Mouse (Mus musculus) heart, embryonic 11.5 days (tissue): ENCODE data around the gene Gipr. TPM values are rescaled to one million over a fixed set of nuclear protein-coding genes. Genes with fewer than 3 reads are reported as not detected.

Experiments used
- ATAC-seq: fragments of 200-750 bp; cut with Nextera tagmentation; replicated peaks from 2 replicates; pipeline ENCODE4 v1.8.0; 2017; ENCODE audit warnings: moderate library complexity; ENCODE audit not compliant: insufficient number of reproducible peaks, low FRiP score, low TSS enrichment
- H3K27ac ChIP-seq: fragments of 300-500 bp; sonication (generic); 2 replicates; pipeline ENCODE4 v1.5.1; 2014; ENCODE audit warnings: mild to moderate bottlenecking, low read depth, low read length
- H3K27me3 ChIP-seq: fragments of 300-500 bp; sonication (generic); 2 replicates; pipeline ENCODE4 v1.6.1; 2014; ENCODE audit warnings: mild to moderate bottlenecking, low read length, mixed read lengths; ENCODE audit not compliant: control insufficient read depth, insufficient read depth
- H3K36me3 ChIP-seq: fragments of 300-500 bp; sonication (generic); 2 replicates; pipeline ENCODE4 v1.6.1; 2014; ENCODE audit warnings: mild to moderate bottlenecking, low read length, moderate library complexity, mixed read lengths; ENCODE audit not compliant: control insufficient read depth, insufficient read depth
- H3K4me1 ChIP-seq: fragments of 300-500 bp; sonication (generic); 2 replicates; pipeline ENCODE4 v1.6.1; 2014; ENCODE audit warnings: low read length; ENCODE audit not compliant: control insufficient read depth, insufficient read depth
- H3K4me2 ChIP-seq: fragments of 300-500 bp; sonication (generic); 2 replicates; pipeline ENCODE4 v1.6.1; 2014; ENCODE audit warnings: mild to moderate bottlenecking, moderate library complexity
- H3K4me3 ChIP-seq: fragments of 300-500 bp; sonication (generic); 2 replicates; pipeline ENCODE4 v1.5.1; 2014; ENCODE audit warnings: low read depth, low read length
- H3K9ac ChIP-seq: fragments of 300-500 bp; sonication (generic); 2 replicates; pipeline ENCODE4 v1.6.1; 2014; ENCODE audit warnings: mild to moderate bottlenecking, low read depth, low read length, moderate library complexity
- H3K9me3 ChIP-seq: fragments of 300-500 bp; sonication (generic); replicated peaks from 2 replicates; pipeline ENCODE4 v1.6.1; 2016; ENCODE audit warnings: low read length; ENCODE audit not compliant: control insufficient read depth
- WGBS: fragments of 180-500 bp; shearing (Covaris S2); extraction: QIAGEN DNeasy Blood & Tissue Kit; methylation state at CpG from one replicate; pipeline ENCODE4 v1.1.7; 2014; ENCODE audit not compliant: insufficient replicate concordance; 5-methylcytosine and 5-hydroxymethylcytosine counted together
- polyA plus RNA-seq: library from polyadenylated mRNA; unstranded; fragments of >200 nt; fragmentation: Nextera tagmentation; extraction: Ambion mirVana; gene quantifications from 2 replicates; pipeline ENCODE4 v1.2.1, GENCODE M21; 2014

Gene Gipr
- 9.0 and 10.8 TPM in 2 replicates for polyA plus RNA-seq

- Histone ChIP-seq H3K4me2 (peak within 1 kb of the TSS; percentile 56), H3K27ac (peak within 1 kb of the TSS; percentile 79), H3K9me3 (no peaks in the 10 kb centered on the region), H3K9ac (peak within 1 kb of the TSS; percentile 61; the same call in 1 of the 2 replicates), H3K4me3 (peak within 1 kb of the TSS; percentile 28), H3K36me3 (no peaks in the 10 kb centered on the region), H3K27me3 (peaks cover 6% of the 10 kb centered on the region), H3K4me1 (peaks cover 44% of the 10 kb centered on the region)
- no peak; the same call in 1 of the 2 replicates for ATAC-seq
- 10% methylated on average over 14 of the region's 14 CpGs for WGBS
These were observed at the start of gene Gipr for GRCm38 (mm10) chr7:19165656-19166423. Gipr (minus strand) TSS chr7:19166127.

- Histone ChIP-seq H3K36me3 (no peaks in the 10 kb centered on the region), H3K4me2 (no peak overlapping the region), H3K27ac (no peak overlapping the region), H3K4me3 (no peak overlapping the region), H3K4me1 (no peaks in the 10 kb centered on the region; the same call in 1 of the 2 replicates), H3K9ac (no peak overlapping the region), H3K27me3 (peaks cover 2% of the 10 kb centered on the region), H3K9me3 (0 out of 2 replicates have a peak, but pooled peaks cover 1% of the 10 kb centered on the region)
- 65% methylated on average over 9 of the region's 9 CpGs for WGBS
- no peak for ATAC-seq
These were observed 49.0 kb upstream of the Gipr start for GRCm38 (mm10) chr7:19214940-19215339.

- Histone ChIP-seq H3K4me2 (no peak overlapping the region), H3K36me3 (no peaks in the 10 kb centered on the region), H3K4me1 (no peaks in the 10 kb centered on the region; the same call in 1 of the 2 replicates), H3K9me3 (0 out of 2 replicates have a peak, but pooled peaks cover 3% of the 10 kb centered on the region), H3K27me3 (peaks cover 2% of the 10 kb centered on the region), H3K4me3 (no peak overlapping the region), H3K27ac (no peak overlapping the region), H3K9ac (no peak overlapping the region)
- 67% methylated on average over 7 of the region's 7 CpGs for WGBS
- ATAC-seq: no peak
These were observed 48.4 kb upstream of the Gipr start for GRCm38 (mm10) chr7:19214369-19214768.

- Histone ChIP-seq H3K4me3 (peak overlapping the region; percentile 5; the same call in 1 of the 2 replicates), H3K9me3 (0 out of 2 replicates have a peak, but pooled peaks cover 3% of the 10 kb centered on the region), H3K36me3 (no peaks in the 10 kb centered on the region), H3K27ac (no peak overlapping the region), H3K4me1 (no peaks in the 10 kb centered on the region; the same call in 1 of the 2 replicates), H3K27me3 (peaks cover 2% of the 10 kb centered on the region), H3K9ac (no peak overlapping the region), H3K4me2 (no peak overlapping the region)
- no peak for ATAC-seq
- WGBS: 44% methylated on average over 2 of the region's 2 CpGs
These were observed 47.5 kb upstream of the Gipr start for GRCm38 (mm10) chr7:19213385-19213784.

GRCm38 (mm10) chr7:19211996-19212755 is 46.2 kb upstream of the Gipr start, which contains the start of gene Gpr4:
Gpr4 (plus strand) TSS chr7:19212538.
- Histone ChIP-seq H3K9ac (peak within 1 kb of the TSS; percentile 58; the same call in 1 of the 2 replicates), H3K4me2 (peak within 1 kb of the TSS; percentile 64), H3K27me3 (no peaks in the 10 kb centered on the region; the same call in 1 of the 2 replicates), H3K4me1 (no peaks in the 10 kb centered on the region; the same call in 1 of the 2 replicates), H3K27ac (no peak within 1 kb of the TSS), H3K4me3 (peak within 1 kb of the TSS; percentile 40), H3K9me3 (0 out of 2 replicates have a peak, but pooled peaks cover 3% of the 10 kb centered on the region), H3K36me3 (no peaks in the 10 kb centered on the region)
- WGBS: 2% methylated on average over 29 of the region's 30 CpGs
- 0 out of 2 replicates have a peak, but pooled peaks have one; percentile 49 for ATAC-seq

GRCm38 (mm10) chr7:19211041-19211675 is 45.2 kb upstream of the Gipr start:
- Histone ChIP-seq H3K4me1 (no peaks in the 10 kb centered on the region; the same call in 1 of the 2 replicates), H3K4me2 (no peak overlapping the region), H3K36me3 (no peaks in the 10 kb centered on the region), H3K9ac (no peak overlapping the region), H3K4me3 (no peak overlapping the region), H3K9me3 (0 out of 2 replicates have a peak, but pooled peaks cover 3% of the 10 kb centered on the region), H3K27ac (no peak overlapping the region), H3K27me3 (no peaks in the 10 kb centered on the region; the same call in 1 of the 2 replicates)
- no peak for ATAC-seq
- WGBS: 55% methylated on average over 5 of the region's 5 CpGs

GRCm38 (mm10) chr7:19210010-19210409 is 44.1 kb upstream of the Gipr start:
- no peak overlapping the region for H3K27ac ChIP-seq
- no peaks in the 10 kb centered on the region; the same call in 1 of the 2 replicates for H3K4me1 ChIP-seq
- no peaks in the 10 kb centered on the region; the same call in 1 of the 2 replicates for H3K27me3 ChIP-seq
- no peak overlapping the region for H3K4me2 ChIP-seq
- 0 out of 2 replicates have a peak, but pooled peaks cover 4% of the 10 kb centered on the region for H3K36me3 ChIP-seq
- H3K9ac ChIP-seq: no peak overlapping the region
- H3K9me3 ChIP-seq: 0 out of 2 replicates have a peak, but pooled peaks cover 3% of the 10 kb centered on the region
- 79% methylated on average over 5 of the region's 5 CpGs for WGBS
- ATAC-seq: no peak
- no peak overlapping the region for H3K4me3 ChIP-seq

- no peaks in the 10 kb centered on the region for H3K27me3 ChIP-seq
- no peaks in the 10 kb centered on the region; the same call in 1 of the 2 replicates for H3K4me1 ChIP-seq
- no peak for ATAC-seq
- H3K36me3 ChIP-seq: 0 out of 2 replicates have a peak, but pooled peaks cover 4% of the 10 kb centered on the region
- no peak overlapping the region for H3K9ac ChIP-seq
- H3K27ac ChIP-seq: no peak overlapping the region
- 79% methylated on average over 4 of the region's 4 CpGs for WGBS
- H3K4me2 ChIP-seq: no peak overlapping the region
- no peak overlapping the region for H3K4me3 ChIP-seq
- H3K9me3 ChIP-seq: 0 out of 2 replicates have a peak, but pooled peaks cover 3% of the 10 kb centered on the region
These were observed 43.6 kb upstream of the Gipr start for GRCm38 (mm10) chr7:19209494-19209893.
